Mouse (Mus musculus) adrenal gland, adult 18-20 months (tissue): ENCODE results near the gene Tdrd7. TPM values are rescaled to one million over a fixed set of nuclear protein-coding genes. Genes with fewer than 3 reads are reported as not detected.

Experiments
- DNase-seq, 2 experiments: peaks; one replicate each; pipeline ENCODE4 v3.0.0; 2021 to 2022; ENCODE audit warnings: low spot score in 2 of 2
- total RNA-seq, 2 experiments: library from RNA; stranded (reverse); gene quantifications; 1 replicate in 1 of 2; 2 replicates in 1 of 2; pipeline ENCODE4 v1.2.3; 2021

Tdrd7 gene
- total RNA-seq, 2 experiments from 2014 or later = 27.8 to 30.4 TPM

DNA sequence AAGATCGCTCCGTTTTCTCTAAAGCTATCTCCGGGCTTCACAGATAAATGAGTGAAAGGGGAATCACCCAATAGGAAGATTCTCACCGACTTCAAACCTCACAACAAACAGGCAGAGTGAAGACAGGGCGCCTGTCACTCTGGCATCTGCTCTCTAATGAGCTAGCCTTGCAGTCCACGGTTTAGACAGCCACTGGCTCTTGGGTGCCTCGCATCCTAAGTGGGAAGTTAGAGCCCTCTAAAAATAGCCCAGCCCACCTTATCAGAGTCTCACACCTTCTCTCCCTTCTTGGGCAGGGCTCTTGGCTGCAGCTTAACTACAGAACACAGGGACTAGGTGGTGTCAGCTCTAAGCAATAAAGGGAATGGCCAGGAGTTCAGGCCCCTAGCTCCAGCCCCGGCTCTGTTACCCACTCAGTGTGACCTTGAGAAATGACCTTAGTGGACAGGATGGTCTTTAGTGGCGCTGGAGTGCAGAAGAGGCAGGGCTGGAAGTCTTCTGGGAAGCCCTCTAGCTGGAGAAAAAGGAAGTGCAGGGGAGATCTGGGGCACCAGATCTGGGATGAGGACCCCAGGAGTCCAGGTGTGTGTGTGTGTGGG lies 75.6 kb downstream of the Tdrd7 start:
- no peak for DNase-seq

DNA sequence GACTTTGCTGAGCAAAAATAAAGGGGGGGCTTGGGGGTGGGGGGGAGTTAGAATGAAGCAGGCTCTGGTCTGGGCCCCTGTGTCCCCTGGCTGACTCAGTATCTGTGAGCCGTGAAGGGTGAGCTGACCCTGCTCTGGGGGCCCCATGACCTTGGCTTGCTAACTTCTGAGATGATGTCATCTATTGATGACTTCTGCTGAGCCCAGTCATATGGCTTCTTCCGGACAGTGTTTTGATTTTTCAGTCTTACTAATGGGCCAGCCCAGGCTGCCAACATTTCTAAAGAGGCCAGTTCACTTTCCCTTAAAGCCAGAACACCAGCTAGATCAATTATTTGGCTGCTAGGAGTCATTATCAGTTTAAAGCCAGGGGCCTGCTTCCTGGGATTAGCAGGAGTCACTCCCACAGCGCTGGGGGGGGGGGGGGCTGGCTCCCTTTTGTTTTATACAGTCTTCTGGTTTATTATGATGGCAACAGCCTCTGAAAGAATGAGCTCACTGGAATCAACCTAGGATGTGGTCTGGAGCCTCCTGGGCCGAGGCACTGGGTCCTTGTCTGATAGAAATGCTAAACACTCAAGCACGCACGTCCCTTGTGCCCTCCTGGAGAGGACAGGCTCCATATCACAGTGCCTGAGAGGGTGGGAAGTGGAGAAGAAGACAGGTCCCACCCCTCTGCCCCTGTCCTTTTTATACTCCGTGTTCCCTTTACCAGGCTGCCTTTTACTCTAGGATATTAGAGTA lies 76.8 kb downstream of the Tdrd7 start:
- peak in 1 of 2 experiments; percentile 31 for DNase-seq

DNA sequence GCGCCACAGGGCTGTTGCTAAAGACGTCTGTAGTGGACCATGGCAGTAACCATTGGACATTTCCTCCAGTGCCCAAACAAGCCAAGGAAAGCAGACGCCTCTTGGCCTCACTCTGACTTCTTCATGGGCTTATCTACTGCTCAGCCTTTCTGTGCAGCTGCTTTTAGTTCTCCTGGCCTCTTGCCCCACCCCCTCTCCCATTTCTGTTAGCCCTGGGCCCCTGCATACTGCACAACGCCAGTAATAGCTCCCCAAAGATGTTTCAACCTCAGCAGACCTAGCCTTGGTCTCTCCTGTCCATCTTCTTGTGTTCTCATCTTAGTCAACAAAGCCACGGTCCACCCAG lies 77.3 kb downstream of the Tdrd7 start:
- DNase-seq = no peak

DNA sequence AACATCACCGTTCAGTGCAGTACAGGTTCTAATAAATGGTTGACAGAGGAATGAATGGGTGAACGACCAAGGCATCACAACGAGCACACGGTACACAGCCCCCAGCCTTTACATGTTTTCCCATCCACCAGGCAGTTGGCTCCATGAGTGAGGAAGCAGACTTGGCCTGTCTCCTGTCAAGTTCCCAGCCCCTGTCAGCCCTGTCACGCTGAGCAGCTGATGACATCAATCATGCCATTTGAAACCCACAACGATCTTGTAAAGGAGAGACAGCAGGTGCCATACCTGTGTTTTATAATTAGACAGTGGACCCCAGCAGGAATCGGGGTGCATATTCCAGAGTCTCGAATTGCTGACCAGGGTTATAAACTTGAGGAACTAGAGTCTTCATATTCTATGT lies 78.2 kb downstream of the Tdrd7 start:
- no peak for DNase-seq

DNA sequence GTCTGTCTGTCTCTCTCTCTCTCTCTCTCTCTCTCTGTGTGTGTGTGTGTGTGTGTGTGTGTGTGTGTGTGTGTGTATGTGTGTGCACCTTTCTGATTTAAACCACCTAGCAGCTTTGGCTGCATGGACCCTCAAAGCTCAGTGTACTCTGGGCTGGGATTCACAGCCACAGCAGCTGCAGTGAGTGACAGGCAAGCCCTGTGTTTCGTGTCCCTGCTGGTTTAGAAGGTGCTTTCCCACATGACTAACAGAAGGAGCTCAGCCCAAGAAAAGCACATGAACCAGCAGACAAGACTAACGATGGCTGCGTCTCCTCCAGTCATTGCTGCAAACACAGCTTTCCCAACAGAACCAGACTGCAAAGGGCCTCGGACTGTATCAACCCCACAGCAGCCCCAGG lies 82.8 kb downstream of the Tdrd7 start:
- no peak for DNase-seq

DNA sequence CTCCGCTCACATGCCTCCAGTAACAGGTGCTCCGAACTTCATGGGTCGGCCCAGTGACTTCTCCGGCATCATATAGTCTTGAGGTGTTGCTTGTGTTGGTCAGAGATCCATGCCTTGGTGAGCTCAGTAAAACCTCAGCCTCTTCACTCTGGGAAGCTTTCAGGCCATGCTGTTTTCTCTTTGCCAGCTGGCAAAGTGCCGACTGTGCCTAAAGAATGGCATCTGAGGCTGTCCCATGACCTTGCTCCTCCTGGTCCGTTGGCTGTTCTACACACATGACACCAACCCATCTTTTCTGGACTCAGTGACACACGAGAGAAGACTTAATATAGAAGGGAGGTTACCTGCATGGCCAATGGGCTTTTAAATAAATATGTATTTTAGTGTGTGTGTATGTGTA lies 83.3 kb downstream of the Tdrd7 start:
- no peak for DNase-seq

DNA sequence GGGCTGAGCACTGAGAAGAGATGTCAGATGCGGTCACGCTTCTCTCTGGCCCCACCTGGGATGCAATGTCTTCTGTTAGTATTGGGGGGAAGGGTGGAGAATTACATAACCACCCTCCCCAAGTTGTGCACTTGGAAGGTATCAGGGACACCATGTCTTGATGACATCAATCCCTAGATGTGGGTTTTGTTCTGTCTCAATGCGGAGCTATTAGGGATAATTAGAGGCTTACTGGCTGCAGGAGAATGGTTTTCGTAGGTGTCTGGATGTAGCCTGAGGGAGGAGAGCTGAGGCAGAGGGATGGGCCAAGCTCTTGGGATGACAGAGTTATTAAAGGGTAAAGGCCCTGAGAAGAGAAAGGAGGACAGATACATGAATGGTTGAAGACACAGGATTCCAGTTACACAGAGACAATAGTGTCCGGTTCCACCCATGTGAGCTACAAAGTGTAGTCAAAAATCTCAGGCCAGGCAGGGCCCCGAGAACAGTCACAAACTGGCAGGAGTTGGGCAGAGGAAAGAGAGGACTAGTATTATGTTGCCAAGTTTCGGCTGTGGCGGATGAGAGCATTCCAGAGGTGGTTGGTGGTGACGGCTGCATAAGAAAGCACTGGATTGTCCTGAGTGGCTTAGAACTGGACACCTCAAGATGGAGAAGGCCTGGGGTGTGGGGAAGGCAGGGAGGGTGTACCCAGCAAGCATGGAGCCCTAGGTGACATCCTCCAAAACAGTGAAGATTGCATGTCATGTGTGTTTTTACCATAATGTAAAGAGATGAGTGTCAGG lies 88.4 kb downstream of the Tdrd7 start:
- DNase-seq = no peak

DNA sequence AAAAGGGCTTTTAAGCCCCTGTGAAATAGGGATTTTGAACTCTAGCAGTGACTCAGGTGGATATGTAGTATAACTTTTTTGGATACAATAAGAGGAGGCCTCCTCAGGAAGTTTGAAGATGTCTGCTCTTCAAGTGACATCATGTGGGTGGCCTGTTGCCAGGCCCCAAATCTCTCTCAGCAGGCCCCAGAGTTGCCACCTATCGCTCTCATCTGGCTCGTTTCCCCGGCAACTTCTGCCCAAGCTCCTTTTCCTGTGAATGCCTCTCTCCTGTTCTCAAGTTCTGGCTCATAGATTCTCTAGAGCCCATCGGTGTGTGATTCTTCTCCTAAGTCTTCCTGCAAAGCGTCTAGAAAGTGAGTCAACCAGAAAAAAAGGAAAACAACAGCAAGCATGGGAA lies 91.0 kb downstream of the Tdrd7 start:
- no peak for DNase-seq

DNA sequence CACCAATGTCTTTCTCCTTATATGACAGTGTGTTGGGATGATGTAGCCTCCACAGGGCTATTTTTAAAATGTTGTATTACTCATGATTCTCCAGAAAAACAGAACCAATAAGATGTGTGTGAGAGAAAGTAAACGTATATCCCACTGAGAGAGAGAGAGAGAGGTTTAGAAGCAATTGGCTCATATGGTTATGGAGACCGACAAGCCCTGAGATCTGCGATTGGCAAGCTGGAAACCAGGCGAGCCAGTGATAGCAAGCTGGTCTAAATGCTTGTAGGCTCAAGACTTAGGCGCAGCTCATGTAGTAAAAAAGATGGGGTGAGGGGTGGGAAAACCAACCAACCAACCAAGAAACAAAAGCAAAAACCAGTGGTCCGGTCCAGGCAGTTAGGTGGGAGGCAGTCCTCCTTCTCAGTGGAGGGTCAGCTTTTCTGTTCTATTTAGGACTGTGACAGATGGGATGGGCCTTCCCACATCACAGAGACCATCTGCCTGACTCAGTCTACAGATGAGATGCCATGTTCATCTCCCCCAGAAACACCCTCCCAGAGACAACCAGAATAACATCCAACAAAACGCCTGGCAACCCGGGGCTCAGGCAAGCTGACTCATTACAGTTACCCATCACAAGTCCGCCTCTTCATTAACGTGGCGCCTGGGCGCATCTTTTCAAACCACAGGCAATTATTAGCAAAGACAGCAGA lies 96.3 kb downstream of the Tdrd7 start:
- DNase-seq = no peak

DNA sequence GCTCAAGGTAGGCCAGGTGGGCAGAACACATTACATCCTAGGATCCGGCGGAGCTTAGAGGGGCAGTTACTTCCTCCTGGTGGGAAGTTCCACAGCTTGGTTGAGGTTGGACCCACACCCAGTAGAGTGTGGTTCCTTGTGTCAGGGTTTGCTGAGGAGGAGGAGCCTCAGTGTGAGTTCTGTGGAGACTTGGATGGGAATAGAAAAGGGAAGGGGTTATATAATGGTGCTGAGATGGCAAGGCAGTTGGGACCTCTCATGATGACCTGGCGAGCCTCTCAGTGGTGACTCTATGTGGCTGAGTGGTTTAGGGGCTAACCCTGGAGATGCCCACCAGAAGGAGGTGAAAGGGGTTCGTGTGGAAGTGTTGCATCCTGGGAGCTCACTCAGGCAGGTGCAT lies 98.7 kb downstream of the Tdrd7 start:
- no peak for DNase-seq

DNA sequence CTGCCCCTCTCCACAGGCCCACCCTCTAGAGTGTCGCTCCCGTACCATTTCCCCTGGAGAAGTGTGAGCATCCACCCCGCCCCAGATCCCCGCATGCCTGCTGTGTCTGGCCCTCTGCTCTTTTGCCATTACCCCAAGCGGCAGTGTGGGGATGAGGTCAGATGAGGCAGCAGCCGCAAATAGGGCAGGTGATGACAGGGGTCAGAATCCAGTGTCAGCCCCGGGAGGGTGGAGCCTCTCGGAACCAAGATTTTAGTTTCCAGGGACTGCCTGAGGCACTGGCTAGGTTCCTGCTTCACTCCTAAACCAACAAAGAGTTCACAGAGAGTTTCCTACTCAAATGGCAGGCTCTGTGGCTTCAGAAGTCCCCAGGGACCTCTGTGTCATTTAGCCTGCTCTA lies 99.1 kb downstream of the Tdrd7 start:
- no peak for DNase-seq

DNA sequence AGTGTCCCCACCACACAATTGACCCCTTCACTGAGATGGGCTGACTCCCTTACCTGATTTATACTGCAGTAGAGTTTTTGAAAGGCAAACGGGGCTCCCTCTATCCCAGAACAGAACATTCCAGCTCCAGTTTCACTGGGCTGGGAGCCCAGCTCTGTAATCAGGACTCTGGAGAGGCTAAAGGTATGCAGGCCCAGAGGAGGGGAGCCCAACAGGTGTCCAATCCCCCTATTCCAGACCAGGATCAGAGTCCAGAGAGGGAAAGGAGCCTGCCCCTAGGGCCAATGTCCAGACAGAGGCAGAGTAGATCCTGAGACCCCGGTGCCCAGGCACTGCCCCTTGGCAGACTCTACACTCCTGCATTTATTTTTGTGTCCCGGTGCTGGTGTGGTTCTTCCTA lies 99.8 kb downstream of the Tdrd7 start:
- no peak for DNase-seq

DNA sequence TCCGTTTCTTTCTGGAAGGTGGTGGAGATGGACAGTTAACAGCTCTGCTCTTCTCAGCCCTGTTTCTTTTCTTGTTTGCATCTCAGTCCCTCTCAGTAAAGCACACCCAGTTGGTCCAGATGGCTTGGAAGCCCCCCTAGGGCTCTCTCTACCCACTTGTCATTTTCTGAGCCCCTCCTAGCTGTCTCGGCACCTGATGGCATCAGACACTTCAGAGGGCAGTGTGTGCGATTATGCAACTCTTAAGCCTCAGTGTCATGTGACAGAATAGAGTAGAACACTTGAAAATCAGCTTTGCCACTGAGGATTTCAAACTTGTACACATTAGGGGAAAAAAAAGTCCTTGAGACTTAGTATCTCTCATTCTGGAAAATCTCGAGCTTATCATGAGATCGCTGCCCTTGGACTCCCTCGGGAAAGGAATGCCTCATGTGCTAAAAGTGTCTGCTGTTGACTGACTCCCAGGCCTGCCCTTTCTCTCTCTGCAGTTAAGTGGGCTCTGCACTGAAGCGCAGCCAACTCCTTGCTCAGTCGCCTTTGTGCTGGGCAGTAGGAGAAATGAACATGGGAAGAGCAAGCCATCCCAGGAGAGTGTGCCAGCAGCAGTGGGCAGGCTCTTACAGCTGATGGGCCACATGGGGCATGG lies 100.7 kb downstream of the Tdrd7 start:
- DNase-seq = no peak

DNA sequence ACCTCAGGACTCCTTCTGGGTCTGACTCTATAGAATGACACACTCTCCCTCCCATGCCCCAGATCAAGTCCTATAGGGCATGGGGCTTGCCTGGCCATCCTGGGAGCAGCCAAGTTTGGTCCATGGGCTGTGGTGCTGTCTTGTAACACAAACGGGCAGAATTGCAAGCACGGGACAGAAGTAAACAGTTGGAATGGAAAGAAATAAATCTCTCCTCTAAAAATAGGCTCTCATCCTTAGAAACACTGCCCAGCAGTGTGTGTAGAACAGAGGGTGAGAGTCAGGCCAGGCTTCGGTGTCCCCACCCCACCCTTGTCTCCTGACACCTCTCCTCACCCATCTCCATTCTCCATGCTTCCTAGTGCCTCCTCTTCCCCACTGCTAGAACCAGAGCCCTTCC lies 102.9 kb downstream of the Tdrd7 start:
- no peak for DNase-seq

DNA sequence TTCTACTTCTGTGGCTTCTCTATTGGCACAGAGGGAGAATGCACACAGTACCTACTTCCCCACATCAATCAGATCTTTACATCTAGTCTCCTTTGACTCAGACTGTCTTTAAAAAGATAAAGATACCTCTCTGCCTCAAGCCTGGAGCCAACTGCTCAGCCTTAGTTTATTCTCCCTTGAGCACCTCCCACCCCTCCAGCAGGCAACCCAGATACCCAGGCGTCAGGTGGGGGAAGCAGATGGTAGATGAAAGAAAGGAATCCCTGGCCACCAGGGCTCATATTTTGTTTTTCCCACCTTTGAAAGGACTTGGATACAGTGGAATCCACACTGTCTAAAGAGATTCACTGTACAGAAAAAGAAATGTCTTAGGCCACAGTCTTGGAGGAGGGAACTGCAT lies 103.4 kb downstream of the Tdrd7 start:
- no peak for DNase-seq

DNA sequence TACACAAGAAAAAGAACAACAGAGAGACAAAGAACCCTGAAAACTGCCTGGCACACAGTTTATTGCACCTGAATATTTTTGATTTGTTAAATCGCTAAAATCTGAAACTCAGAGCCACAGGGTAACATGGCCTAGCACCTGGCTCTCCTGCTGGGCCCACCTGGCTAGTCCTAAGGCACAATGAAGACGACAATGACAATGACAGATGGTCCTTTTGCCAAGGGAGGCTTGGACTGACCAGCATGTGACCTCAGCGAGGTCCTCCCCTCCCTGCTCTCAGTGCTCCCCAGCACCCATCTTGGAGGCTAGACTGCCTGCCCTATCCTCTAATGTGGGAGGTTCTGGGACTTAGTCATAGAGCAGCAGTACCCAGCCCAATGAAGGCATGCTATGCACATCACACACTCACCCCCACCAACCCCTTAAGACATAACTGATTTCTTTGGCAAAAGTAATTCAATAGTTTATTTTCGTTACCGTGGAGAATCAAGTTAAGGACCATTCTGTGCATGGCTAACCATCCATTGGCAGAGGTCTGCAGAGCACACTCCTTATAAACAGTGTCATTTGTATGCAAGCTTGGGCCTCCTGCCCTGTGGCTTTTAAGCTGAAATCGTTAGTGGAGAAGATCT lies 104.8 kb downstream of the Tdrd7 start:
- DNase-seq = no peak

DNA sequence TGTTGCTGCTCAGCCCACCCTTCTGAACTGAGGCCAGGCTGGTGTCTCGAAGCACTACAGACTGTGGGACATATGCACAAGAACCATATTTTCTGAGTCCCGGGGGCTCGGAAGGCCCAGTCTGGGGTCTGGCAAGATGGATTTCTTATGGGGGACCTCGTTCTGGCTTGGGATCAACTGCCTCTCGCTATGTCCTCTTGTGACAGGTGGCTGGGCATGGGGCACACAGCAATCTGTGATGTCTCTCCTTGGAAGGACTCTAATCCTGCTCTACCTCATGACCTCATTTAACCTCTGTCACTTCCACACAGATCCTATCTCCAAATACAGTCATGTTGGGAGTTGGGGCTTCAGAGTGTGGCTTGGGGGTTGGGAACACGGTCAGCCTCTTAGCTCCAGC lies 107.5 kb downstream of the Tdrd7 start:
- no peak for DNase-seq

DNA sequence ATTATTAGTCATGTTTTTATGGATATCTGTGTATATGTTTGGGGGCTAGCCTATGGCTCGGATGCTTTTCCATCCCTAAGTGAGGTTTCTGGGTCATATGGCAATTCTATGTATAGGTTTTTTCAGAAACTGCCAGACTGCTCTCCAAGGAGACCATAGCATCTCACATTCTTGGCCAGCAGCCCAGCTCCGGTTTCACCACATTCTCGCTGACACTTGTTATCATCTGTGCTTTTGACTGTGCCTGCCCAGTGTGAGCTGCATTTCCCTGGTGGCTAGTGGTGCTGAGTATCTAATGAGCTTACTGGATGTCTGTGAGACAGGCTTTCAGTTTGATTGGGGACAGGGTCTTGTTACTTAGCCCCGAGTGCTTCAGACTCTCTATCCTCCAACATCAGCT lies 108.6 kb downstream of the Tdrd7 start:
- no peak for DNase-seq

DNA sequence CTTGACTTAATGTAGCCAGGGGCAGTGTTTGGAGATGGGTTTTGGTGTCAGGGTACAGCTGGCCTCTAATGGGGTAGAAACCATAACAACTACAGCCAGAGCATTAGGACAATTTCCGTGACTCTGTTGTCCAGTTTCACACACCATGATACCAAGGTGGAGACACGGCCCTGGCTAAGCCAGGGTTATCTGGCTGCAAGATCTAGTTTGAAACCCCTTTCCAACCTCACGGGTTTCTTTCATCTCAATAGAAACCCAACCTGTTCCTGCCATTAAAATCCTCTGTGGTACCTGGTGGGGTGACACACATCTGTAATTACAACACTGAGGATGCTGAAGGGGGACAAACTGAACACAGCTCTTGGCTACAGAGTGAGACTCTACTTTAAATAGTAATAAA lies 110.5 kb downstream of the Tdrd7 start:
- DNase-seq = no peak

DNA sequence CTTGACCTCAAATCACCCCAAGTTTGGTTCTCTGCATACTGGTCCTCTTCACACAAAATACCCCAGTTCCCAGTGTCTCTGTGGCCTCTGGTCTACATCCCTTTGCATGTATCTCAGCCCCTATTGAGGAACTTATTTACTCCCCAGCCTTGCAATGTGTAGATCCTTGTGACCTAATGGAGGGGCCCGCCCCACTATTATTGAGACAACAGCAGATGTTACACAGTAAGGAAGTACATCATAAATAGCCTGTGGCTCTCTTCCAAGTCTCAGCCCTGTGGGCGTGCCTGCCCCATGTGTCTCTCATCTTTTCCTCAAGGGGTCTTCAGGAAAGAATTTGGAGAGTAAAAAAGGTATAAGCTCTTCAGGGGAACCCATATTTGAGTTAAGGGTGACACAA lies 111.8 kb downstream of the Tdrd7 start:
- no peak for DNase-seq

DNA sequence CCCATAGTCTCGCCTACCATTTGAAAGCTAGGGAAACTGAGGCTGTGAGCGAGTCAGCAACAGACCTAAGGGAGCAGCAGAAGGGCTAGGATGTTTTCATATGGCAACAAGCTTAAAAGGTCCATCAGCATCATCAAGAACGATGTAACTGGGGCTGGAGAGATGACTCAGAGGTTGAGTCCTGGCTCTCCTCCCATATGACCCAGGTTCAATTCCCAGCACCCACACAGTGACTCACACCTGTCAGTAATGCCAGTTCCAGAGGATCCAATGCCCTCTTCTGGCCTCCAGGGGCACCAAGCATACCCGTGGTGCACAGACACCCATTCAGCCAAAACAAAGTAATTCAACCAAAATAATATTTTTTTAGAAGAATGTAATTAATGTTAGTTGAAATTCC lies 115.1 kb downstream of the Tdrd7 start:
- no peak for DNase-seq
